Mouse (Mus musculus) lung, postnatal 36 days (tissue): ENCODE results near the gene Elavl2.

Source experiments
- DNase-seq: peaks from one replicate; pipeline ENCODE4 v3.0.0; 2022; ENCODE audit warnings: mixed read lengths

The Elavl2 gene

DNA sequence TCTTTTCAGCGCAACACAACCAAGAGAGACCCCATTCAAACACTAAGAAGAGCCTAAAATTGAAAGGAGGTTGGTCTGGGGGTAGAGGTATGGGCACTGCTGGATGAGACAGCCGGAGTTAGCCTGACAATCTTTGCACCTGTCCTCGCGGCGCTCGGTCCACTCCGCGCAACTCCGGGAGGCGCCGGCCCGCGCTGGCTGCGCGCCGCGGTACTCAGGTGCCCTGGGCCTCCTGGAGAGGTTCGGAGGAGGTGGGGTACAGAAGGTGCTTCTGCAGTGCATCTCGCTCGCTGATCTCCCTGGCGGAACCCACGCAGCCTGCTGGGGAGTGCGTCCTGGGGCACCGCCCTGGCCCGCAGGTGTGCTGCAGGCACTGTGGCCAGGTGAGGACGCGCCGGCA lies at the start of gene Elavl2:
Elavl2 (minus strand) TSS at position 363 of the 400 bp plus-strand sequence.
- no peak for DNase-seq

DNA sequence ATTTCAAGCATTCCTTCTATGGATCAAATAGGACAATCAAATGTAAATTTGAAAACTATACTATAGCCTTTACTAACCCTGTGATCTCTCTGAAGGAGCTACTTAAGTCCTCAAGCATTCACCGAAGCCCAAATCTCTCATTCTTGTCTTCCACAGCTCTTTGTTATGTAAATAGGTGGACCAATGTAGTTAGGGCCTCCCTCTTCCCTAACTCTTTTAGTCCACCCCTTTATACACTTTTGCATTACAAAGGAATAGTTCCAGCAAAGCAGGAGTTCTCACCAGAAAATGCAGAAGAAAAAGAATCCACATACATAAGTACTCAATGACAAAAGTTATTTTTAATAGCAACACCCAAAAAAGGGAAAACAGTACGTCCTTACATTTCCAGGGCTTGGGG lies 47.3 kb upstream of the Elavl2 start:
- no peak for DNase-seq

DNA sequence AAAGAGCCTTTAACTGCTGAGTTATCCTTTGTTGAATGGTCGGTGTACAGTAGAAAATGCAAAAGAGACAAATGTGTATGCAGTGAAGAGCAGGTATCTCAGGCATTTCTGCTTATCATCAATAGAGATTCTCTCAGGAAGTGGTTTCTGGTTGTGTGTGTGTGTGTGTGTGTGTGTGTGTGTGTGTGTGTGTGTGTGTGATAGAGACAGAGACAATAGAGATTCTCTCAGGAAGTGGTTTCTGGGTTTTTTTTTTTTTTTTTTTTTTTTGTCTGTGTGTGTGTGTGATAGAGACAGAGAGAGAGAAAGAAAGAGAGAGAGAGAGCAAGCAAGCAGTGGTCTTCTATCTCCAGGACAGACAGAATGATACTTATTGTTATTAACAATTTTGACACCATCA lies 15.0 kb upstream of the Elavl2 start:
- DNase-seq = no peak

GRCm38 (mm10) chr4:91405047-91405446 lies 4.5 kb upstream of the Elavl2 start:
- DNase-seq = no peak

- no peak for DNase-seq
Observed at GRCm38 (mm10) chr4:91399510-91400196, 932 bp downstream of the Elavl2 start.

- no peak for DNase-seq
Observed at GRCm38 (mm10) chr4:91391987-91392598, 8.5 kb downstream of the Elavl2 start.

GRCm38 (mm10) chr4:91387701-91388100 lies 12.9 kb downstream of the Elavl2 start:
- DNase-seq = no peak

- no peak for DNase-seq
Observed at GRCm38 (mm10) chr4:91381201-91381627, 19.4 kb downstream of the Elavl2 start.

DNA sequence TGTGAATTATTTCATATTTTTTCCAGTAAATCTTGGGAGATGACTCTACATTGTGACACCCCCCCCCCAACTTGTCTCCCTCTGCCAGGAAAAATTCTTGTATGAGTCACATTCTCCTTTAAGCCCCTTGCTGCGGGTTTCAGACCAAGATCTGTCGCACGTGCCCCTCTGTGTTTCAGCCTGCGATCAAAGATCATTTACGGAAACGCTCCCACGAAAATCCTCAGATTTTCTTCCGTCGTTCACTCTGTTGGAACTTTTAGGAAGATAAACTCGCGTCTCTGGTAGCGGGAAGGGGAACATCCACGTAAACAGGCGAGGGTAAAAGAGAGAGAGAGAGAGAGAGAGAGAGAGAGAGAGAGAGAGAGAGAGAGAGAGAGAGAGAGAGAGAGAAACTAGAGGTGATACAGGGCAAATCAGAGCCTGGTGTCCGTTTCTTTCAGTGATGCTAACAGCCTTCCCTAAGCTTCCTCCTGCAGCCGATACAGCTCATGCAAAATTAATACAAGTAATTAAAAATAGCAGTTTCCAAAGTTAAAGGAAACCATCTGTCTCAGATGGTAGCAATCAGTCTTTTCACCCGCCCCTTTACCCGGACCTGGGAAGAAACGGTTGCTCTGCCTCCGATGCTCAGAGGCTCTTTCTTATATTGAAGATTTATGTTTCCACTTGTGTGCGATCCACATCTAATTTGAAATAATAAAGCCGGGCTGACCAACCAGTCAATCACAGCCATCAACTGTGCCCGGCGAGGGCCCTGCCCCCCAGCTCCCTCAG lies 20.1 kb downstream of the Elavl2 start:
- no peak for DNase-seq

DNA sequence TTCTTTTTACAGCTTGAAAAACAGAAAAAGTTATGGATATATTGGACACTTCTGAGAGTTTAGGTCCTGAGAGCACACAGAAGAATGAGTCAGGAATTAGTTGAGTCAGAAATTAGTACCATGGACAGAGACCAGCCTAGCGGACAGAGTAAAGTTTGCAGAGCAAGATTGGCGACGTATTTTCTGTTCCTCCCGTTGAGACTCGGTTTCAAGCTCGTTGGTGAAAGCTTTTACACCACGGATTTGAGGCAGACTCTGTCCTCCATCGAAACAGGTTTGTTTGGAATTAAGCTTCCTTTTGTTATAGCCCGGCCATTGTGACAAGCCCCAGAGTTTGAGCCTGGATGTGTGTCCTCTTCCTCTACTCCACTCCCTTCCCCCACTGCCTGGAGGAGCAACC lies 21.0 kb downstream of the Elavl2 start:
- DNase-seq = no peak

DNA sequence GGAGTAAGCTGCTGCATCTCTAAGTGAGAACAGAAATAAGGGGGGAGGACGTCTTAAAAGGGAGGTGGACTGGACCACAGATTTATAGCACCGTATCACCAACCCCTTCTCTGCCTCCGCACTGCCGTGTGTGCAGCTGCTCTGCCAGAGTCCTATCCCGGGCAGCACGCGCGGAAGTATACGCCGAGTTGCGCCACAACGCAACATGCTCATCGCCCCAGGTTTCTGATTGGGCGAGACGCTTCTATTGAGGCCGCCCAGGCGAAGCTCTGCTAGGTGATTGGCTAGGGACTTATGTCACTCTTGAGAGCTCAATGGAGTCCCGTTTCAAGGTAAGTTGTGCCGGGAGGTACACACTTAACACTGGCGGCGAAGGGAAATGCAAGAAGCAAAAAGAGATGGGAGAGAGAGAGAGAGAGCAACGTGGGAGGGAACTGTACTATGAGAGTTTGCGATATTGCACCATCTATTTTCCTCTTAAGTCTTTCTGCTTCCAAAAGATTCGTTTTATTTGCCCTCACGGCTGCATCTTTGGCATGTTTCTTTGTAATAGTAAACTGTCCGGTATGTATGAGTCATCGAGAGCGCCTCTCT lies 24.2 kb downstream of the Elavl2 start:
- DNase-seq = peak; percentile 94

- no peak for DNase-seq
Observed at GRCm38 (mm10) chr4:91375372-91375687, 25.3 kb downstream of the Elavl2 start.

- no peak for DNase-seq
Observed at GRCm38 (mm10) chr4:91374571-91375371, 25.8 kb downstream of the Elavl2 start.

- no peak for DNase-seq
Observed at GRCm38 (mm10) chr4:91372844-91373243, 27.7 kb downstream of the Elavl2 start.

DNA sequence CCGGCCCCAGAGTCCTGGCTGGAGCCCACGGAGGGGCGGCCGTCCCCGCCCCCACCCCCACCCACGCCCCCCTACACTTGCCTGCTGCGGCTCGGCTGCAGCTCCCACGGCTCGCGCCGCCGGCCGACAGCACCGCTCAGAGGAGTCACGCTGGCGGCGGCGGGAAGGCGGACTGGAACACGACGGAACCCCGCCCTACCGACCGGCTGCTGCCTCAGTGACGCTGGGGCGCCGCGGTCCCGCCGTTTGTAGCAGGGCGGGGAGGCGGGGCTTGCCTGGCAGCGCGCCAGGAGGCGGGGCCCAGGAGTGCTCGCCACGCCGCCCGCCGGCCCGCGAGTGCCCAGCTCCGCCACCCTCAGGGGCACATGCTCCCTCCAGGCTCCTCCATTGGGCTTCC lies 28.8 kb downstream of the Elavl2 start:
- DNase-seq = peak; percentile 26

- no peak for DNase-seq
Observed at GRCm38 (mm10) chr4:91371131-91371818, 29.3 kb downstream of the Elavl2 start.

GRCm38 (mm10) chr4:91365276-91365675 lies 35.3 kb downstream of the Elavl2 start:
- DNase-seq = no peak

- DNase-seq = no peak
Observed at GRCm38 (mm10) chr4:91363963-91364362, 36.6 kb downstream of the Elavl2 start.

GRCm38 (mm10) chr4:91362520-91362919 lies 38.1 kb downstream of the Elavl2 start:
- DNase-seq = no peak

DNA sequence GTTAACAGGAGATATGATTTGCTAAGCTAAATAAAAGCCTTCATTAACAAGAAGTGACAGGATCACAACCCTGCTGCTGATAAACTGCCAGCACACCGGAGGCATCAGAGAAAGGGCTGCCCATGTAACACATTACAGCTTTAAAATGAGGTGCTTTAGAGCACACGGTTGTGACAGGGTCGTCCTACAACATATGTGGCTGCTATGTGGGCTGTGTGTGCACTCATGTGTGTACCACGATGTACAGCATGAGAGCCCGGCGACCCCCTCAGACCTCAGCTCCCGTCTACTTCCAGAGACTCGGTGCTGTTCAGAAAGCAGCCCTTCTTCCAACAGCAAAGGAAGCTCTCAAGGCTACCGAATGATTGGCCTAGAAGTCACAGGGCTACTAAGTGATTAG lies 47.4 kb downstream of the Elavl2 start:
- no peak for DNase-seq

DNA sequence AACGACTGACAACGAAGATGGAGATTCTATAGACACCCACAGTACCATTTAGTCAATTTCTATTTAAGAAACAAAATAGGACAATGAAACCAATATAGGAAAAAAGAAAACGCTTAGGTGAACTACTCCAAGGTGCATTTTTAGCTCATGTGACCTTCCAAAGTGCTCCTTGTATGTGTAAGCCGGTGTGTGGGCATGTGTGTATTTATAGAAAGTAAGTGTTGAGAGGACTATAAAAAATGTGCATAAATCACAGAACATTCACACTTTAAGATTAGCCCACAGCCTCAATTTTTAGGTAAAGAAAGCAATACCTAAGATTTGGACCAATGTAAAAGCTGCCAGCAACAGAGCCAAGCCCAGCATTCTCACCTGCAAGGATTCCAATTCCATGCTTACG lies 51.0 kb downstream of the Elavl2 start:
- DNase-seq = no peak

DNA sequence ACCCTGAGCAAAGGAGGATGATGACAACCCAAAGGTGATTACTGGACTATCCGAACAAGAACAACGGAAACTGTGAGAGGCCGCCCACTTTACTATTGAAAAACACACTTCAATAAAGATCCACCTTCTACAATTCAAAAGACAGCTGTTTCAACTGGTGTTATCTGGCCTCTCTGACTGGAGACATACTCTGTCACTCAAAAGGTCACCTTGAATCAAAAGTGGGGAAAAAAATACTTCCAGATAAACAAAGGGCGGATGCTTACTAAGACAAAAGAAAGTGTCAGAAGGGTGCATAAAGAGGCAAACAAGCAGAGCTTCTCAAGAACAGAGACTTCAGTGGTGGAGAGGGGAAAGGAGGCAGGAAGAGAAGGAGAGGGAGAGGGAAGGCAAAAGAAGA lies 66.4 kb downstream of the Elavl2 start:
- no peak for DNase-seq
